In the genomic region with DNA sequence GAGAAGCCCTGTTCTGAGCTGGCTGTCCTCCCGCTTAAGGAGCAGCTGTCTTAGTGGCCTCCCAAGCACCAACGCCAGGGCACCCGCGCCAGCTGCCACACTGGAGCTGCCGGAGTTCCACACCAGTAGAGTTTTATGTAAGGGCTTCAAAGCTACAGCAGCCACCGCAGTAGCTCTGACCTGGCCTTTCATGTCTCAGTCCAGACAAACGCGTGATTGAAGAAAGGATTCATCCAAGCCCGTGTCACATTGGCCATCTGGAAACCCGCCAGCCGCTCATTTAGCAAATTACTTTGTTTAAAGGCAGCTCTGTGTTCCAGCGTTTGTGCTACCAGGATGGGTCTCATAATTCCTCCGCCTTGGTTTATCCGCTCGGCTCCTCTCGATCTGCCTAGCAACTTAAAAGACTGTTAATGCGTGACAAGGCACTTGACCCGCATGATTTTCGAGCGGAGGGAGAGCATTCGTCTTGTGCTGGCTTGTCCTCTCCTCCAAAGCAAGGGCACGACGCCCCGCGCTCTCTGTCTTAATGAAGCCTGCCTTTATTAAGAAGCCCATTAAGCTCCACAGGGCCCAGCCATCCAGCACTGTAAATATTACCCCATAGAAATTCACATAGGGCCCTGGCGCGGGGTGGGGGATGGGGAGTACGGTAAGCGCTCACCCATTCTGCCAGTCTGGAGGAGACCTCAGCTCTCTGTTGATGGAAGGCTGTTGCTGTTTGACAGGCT, we compare ENCODE assay signal across 9 mouse cellular contexts. TPM values are rescaled to one million over a fixed set of nuclear protein-coding genes. Genes with fewer than 3 reads are reported as not detected.
DNase-seq lines count a peak whose midpoint lies in the region; ATAC-seq and TF ChIP-seq lines count a peak whose summit lies in the region.
"Had no signal": no experiment of that assay in that cellular context is flagged by ENCODE, and none has a peak within 500 bp of the region (broad histone marks: within the 10 kb centered on the region; RNA-seq: fewer than 3 reads in every experiment).

A gene (plus strand): TSS at position 681 of the 731 bp plus-strand sequence.

- H3K4me1 ChIP-seq in embryonic facial prominence, embryonic 13.5 days: peaks cover 26% of the 10 kb centered on the region
- peaks cover 58% of the 10 kb centered on the region for H3K4me1 ChIP-seq in hindbrain, embryonic 13.5 days (replicated peaks)

- H3ac ChIP-seq in myocyte (ENCODE audit: control insufficient read depth, insufficient read length): no peak within 1 kb of the TSS

- no peak within 1 kb of the TSS for H3K27ac ChIP-seq in embryonic facial prominence, embryonic 13.5 days
- peak within 1 kb of the TSS; percentile 93 for H3K27ac ChIP-seq in hindbrain, embryonic 13.5 days

- no peak within 1 kb of the TSS for H3K9ac ChIP-seq in embryonic facial prominence, embryonic 13.5 days
- peak within 1 kb of the TSS; percentile 61 for H3K9ac ChIP-seq in hindbrain, embryonic 13.5 days

- no peaks in the 10 kb centered on the region for H3K79me2 ChIP-seq in myocyte (ENCODE audit: control insufficient read depth, insufficient read depth)

- H3K36me3 ChIP-seq in embryonic facial prominence, embryonic 13.5 days: no peaks in the 10 kb centered on the region
- H3K36me3 ChIP-seq in hindbrain, embryonic 13.5 days: no peaks in the 10 kb centered on the region
- no peaks in the 10 kb centered on the region for H3K36me3 ChIP-seq in myocyte (ENCODE audit: control insufficient read depth, insufficient read depth)

- no peaks in the 10 kb centered on the region for H3K9me3 ChIP-seq in embryonic facial prominence, embryonic 13.5 days
- no peaks in the 10 kb centered on the region for H3K9me3 ChIP-seq in hindbrain, embryonic 13.5 days

- WGBS in embryonic facial prominence, embryonic 13.5 days: 36% methylated on average over 29 of the region's 29 CpGs
- 14% methylated on average over 29 of the region's 29 CpGs for WGBS in hindbrain, embryonic 13.5 days

- H3K4me2 ChIP-seq in embryonic facial prominence, embryonic 13.5 days: peak within 1 kb of the TSS; percentile 34
- peak within 1 kb of the TSS; percentile 42 for H3K4me2 ChIP-seq in hindbrain, embryonic 13.5 days
- no peak within 1 kb of the TSS for H3K4me2 ChIP-seq in myocyte (ENCODE audit: low read depth)

- no peak for TF ChIP-seq POLR2A in myocyte (IDR thresholded peaks at IDR 0.05; ENCODE audit: insufficient read length, low read depth)

- H3K4me3 ChIP-seq in embryonic facial prominence, embryonic 13.5 days: no peak within 1 kb of the TSS
- peak within 1 kb of the TSS; percentile 5; the same call in 1 of the 2 replicates for H3K4me3 ChIP-seq in hindbrain, embryonic 13.5 days
- no peak within 1 kb of the TSS for H3K4me3 ChIP-seq in myocyte

- ATAC-seq in embryonic facial prominence, embryonic 13.5 days (ENCODE audit: insufficient number of reproducible peaks, insufficient read depth, low FRiP score, low TSS enrichment, low read depth): no peak
- peak; percentile 68 for ATAC-seq in hindbrain, embryonic 13.5 days (ENCODE audit: low FRiP score)

- DNase-seq in layer of hippocampus, adult 11-12 months (ENCODE audit: low spot score): peak; percentile 61
- DNase-seq in layer of hippocampus, adult 9-10 months (ENCODE audit: low spot score): no peak
- DNase-seq in layer of hippocampus, postnatal 36 days: peak; percentile 65 to 67
- DNase-seq in c-Kit-positive CD71-positive TER-119-positive erythroid progenitor cells, embryonic 14.5 days (ENCODE audit: low spot score): no peak
- DNase-seq in thymus, adult 18-20 months: no peak

- no peaks in the 10 kb centered on the region for H3K27me3 ChIP-seq in embryonic facial prominence, embryonic 13.5 days
- H3K27me3 ChIP-seq in hindbrain, embryonic 13.5 days: no peaks in the 10 kb centered on the region
- H3K27me3 ChIP-seq in myocyte (ENCODE audit: control insufficient read depth, insufficient read depth, insufficient read length): no peaks in the 10 kb centered on the region

TF ChIP-seq in myocyte, 11 proteins besides CTCF, POLR2A, EP300 and RAD21:
- TF ChIP-seq MYOD1 (IDR thresholded peaks at IDR 0.05; ENCODE audit: control insufficient read depth in 1 of 3, insufficient read length in 2 of 3, low read depth in 2 of 3): peak in 2 of 3 experiments; percentile 30 to 44
- TF ChIP-seq MYOG (IDR thresholded peaks at IDR 0.05; ENCODE audit: control insufficient read depth in 1 of 3, insufficient read depth in 1 of 3, insufficient read length in 2 of 3, low read depth in 2 of 3): peak in 2 of 3 experiments; percentile 37 to 57
- TF ChIP-seq TCF3 (IDR thresholded peaks at IDR 0.05; ENCODE audit: insufficient read length, low read depth): no peak
- TF ChIP-seq MAX (IDR thresholded peaks at IDR 0.05; ENCODE audit: low read depth): no peak
TF ChIP-seq in myocyte: peak in this region for 2.

RNA-seq across cellular contexts. Expression of the gene that starts here (rescaled TPM):
- polyA plus RNA-seq in embryonic facial prominence, embryonic 13.5 days (2015; fragmentation: Nextera tagmentation; extraction: Ambion mirVana): 0.24 TPM in 1 of 2 replicates, not detected in the other
- 0.10 and 0.84 TPM in 2 replicates for polyA plus RNA-seq in hindbrain, embryonic 13.5 days (2015; fragmentation: Nextera tagmentation; extraction: Ambion mirVana)
- 1 to 10 TPM in 1 of 2 experiments, under 1 TPM in 1; 0.62 to 2.4 TPM for total RNA-seq in layer of hippocampus, postnatal 36 days (2021)
- polyA plus RNA-seq in myocyte (2012; fragmentation: generic; extraction: Trizol): 0.07 TPM
- polyA plus RNA-seq: large intestine, adult 2 months had no signal

Comparison
In these comparisons a context has a peak if more than half of its experiments do, and no peak if none do; other contexts are left out.
1. DNase-seq: peak in layer of hippocampus, adult 11-12 months (single experiment) and layer of hippocampus, postnatal 36 days (2 of 2); none in layer of hippocampus, adult 9-10 months (single experiment), c-Kit-positive CD71-positive TER-119-positive erythroid progenitor cells, embryonic 14.5 days (single experiment) and thymus, adult 18-20 months (0 of 2).
2. Peak in ATAC-seq, H3K4me3 ChIP-seq, H3K27ac ChIP-seq, H3K9ac ChIP-seq and H3K4me2 ChIP-seq in hindbrain, embryonic 13.5 days; RNA of the gene not detected or under 1 TPM.